Mouse (Mus musculus): ENCODE results near the gene Slc16a10.
"Not testable (repeated sequence)": the region's sequence is repeated elsewhere in the genome, so short reads cannot be mapped to it uniquely, and the experiment has no call there.

The Slc16a10 gene

GRCm38 (mm10) chr10:40025560-40025959 lies 116.5 kb downstream of the Slc16a10 start:
- no peak for DNase-seq (ENCODE audit: low spot score)

DNA sequence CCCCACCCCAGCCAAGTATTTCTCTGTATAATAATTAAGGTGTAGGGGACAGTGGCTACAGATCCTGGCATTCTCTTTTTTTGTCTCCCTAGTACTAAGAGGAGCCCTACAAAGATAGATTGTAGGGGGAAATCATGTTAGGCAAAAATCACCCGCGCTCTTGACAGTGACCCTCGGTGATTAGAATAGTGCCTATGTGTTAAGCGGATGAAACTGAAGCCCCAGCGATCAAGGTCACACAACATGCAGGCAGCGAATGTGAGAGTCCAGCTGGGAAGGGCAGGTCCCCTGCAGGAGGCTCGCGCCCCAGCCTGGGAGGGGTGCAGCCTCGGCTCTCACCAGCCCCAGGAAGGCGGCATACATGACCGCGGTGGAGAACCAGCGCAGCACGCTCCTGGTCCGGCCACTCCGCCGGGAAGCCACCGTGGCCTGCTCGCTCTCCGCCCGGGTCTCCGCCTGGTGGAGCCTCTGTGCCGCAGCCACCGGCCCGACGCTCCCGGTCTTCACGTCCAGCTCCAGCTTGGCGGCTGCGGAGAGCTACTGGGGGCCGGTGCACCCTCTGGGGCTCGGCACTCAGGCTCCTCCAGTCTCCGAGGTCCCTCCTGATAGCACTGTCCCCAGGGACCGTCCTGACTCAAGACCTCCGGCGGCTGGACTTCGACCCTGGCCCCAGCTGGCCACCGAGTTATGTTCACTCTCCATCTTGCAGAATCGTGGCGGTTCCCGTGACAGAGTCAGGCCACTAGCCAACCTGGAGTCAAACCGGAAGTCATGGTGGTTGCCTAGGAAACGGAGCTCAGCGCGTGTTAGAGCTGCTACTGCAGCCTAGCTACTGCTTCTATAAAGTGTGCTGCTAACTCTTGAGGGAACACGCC lies 117.3 kb downstream of the Slc16a10 start, which contains the start of gene Mfsd4b1:
Mfsd4b1 (minus strand) TSS at position 715 of the 875 bp plus-strand sequence.
- peak; percentile 96 for DNase-seq (ENCODE audit: low spot score)

GRCm38 (mm10) chr10:40020401-40020800 lies 121.7 kb downstream of the Slc16a10 start:
- no peak for DNase-seq (ENCODE audit: low spot score)

GRCm38 (mm10) chr10:40019492-40019891 lies 122.6 kb downstream of the Slc16a10 start:
- no peak for DNase-seq (ENCODE audit: low spot score)

DNA sequence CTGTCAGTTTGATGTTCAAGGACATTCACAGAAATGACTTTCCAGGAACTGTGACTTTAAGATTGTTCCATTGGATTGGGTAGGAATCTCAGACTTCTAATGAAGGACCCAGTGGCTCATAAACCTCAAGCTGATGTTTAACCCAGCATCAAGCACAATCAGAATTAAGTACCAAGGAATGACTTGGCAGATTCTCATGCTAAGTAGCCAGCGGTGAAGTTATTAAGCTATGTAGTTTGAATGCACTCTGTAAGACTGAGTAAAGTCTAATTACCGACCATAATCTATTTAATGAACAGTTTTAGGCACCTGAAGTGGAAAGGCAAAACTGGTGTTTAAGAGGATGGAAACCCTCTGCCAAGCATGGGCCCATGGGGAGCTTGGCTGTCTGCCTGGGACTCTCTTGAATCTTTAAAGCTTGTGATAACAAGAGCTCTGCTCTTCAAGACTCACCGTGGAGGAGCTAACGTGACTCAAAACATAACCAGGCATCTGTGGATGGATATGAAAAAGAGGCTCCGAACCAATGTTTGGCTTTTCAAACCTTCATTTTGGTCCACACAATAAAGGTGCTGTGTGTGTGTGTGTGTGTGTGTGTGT lies 123.7 kb downstream of the Slc16a10 start:
- no peak for DNase-seq (ENCODE audit: low spot score)

DNA sequence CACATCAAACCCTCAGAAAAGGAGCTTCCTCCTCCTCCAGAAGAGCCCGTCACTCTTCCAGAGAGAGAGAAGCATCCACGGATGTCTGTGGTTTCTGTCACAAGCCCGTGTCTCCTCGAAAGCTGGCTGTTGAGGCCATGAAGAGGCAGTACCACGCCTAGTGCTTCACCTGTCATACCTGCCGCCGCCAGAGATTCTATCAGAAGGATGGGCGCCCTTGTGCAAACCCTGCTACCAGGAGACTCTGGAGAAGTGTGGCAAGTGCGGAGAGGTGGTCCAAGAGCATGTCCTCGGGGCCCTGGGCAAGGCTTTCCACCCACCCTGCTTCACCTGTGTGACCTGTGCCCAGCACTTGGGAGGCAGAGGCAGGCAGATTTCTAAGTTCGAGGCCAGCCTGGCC lies 132.5 kb downstream of the Slc16a10 start:
- no peak for DNase-seq (ENCODE audit: low spot score)

DNA sequence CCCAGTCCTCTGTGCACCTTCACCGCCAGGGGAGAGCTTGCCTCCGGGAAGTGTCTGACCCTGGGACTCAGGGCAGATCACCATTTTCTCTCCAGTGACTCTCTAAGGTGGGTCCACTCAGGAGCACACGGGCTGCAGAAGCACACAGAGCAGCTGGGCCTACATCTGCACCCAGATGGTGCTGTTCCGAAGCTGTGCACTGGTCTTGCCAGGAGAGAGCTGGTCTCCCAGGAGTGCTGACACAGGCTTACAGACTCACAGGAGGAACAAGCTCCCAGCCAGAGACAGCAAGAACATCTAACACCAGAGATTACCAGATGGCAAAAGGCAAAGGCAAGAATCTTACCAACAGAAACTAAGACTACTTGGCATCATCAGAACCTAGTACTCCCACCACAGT lies 133.2 kb downstream of the Slc16a10 start:
- DNase-seq (ENCODE audit: low spot score), result not testable (repeated sequence)

DNA sequence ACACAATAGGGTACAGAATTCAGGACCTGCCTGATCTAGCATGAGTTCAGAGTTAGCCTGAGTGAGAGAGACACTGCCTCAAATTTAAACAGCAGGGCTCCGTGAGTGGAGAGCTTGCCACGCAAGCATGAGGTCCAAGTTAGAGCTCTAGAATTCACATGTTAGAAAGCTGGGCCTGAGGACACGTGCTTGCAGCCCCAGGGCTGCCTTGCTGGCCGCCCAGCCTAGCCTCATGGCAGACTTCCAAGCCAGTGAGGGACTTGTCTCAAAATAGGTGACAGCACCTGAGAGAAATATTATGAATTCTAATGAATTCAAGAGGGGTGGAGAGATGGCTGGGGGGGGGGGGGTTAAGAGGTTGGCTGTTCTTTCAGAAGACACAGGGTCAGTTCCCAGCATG lies 134.1 kb downstream of the Slc16a10 start:
- DNase-seq (ENCODE audit: low spot score), result no peak

- peak; percentile 5 for DNase-seq (ENCODE audit: low spot score)
These were observed 135.1 kb downstream of the Slc16a10 start for GRCm38 (mm10) chr10:40006963-40007362.

DNA sequence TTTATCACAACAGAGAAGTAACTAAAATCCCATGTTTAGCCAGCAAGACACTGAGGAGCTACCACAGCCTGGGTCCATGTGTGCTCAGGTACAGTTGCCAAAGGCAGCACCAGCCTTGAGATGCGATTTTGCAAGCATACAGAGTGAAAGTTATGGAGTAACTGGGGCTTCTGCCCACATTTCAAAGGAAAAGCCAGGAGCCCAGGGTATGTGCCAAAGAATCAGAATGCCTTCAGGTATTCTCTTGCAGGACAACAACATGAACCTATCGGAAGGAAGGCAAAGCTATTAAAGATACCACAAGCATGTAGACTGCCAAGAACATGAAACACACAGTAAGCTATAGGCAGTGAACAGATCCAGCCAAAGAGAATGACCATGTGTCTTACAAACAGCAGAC lies 141.3 kb downstream of the Slc16a10 start:
- DNase-seq (ENCODE audit: low spot score), result no peak

DNA sequence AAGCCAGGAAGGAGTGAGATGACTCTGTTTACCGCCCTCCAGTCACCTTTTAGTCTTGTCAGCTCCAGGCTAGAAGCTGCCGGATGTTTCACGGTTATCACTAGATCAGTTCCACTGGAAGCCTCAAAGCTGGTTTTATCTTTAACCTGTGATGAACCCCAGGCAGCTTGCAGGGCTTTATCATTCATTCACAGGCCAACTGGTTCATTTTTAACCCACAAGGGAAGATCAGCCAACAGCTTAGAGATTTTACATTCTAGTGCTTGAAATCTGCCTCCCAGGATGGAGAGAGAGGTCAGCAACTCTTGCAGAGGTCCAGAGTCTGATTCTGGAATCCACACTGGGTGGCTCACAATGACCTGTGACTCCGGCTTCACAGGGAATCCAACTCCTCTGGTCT lies 150.9 kb downstream of the Slc16a10 start:
- DNase-seq (ENCODE audit: low spot score), result no peak

DNA sequence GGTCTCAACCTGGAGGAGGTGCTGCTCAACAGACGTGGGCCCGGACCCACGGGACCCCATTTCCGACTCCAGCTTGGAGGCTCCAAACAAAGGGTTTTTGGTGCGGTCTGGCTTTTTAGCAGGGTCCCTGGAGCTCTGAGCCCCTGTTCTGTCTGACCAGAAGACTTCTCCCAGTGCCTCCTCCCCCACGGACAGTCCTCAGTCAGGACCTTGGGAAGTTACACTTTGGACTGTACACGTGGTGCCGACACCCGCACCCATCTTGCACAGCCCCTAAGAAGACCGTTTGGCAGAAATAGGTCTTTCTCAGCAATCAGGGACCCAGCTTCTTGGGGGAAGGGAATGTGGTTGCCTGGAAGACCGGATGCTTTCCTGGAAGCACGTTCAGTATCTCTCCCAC lies 155.6 kb downstream of the Slc16a10 start, which contains the start of gene Mfsd4b5:
Mfsd4b5 (minus strand) TSS at position 181 of the 400 bp plus-strand sequence.
- DNase-seq (ENCODE audit: low spot score), result no peak

Measured in embryo, embryonic 10.5 days (tissue).